Mouse (Mus musculus) lung, postnatal 0 days (tissue): ENCODE data around the gene Slco1c1.

Experiments used
- CTCF ChIP-seq: IDR thresholded peaks from 2 replicates; pipeline ENCODE4 v1.5.1; 2016; ENCODE audit warnings: antibody characterized with exemption, mild to moderate bottlenecking
- EP300 ChIP-seq: IDR thresholded peaks from 2 replicates; pipeline ENCODE4 v1.6.1; 2016; ENCODE audit warnings: antibody characterized with exemption, mild to moderate bottlenecking, control low read depth

DNA sequence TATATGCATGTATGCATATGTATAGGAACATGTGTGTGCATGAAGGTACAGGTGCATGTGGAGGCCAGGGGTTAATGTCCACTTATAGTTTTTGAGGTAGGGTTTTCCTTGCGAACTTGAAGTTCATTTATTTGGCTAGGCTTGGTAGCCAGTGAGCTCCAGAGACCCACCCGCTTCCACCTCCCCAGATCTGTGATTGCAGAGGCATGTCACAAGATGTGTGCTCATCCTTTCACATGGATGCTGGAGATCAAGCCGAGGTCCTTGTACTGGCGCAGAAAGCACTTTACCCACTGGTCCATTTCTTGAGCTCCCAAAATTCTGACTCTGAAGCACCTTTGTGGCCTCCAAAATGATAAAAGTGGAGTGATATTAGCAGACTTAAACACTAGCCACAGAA lies 29.3 kb upstream of the Slco1c1 start:
- TF ChIP-seq CTCF: no peak
- no peak for TF ChIP-seq EP300
